Mouse (Mus musculus) brown adipose tissue, adult 24 weeks (tissue): Measurements from ENCODE around the gene Sp3. TPM values are rescaled to one million over a fixed set of nuclear protein-coding genes. Genes with fewer than 3 reads are reported as not detected.
"Not testable (repeated sequence)": the region's sequence is repeated elsewhere in the genome, so short reads cannot be mapped to it uniquely, and the experiment has no call there.

Experiments
- H3K27ac ChIP-seq: fragments of 200-500 bp; replicated peaks from 2 replicates; pipeline ENCODE4 v1.5.1; 2012; ENCODE audit warnings: low read depth, mild to moderate bottlenecking, low read length
- H3K4me1 ChIP-seq: fragments of 200-500 bp; 2 replicates; pipeline ENCODE4 v1.6.1; 2012; ENCODE audit warnings: low read length, mixed read lengths; ENCODE audit not compliant: control insufficient read depth, insufficient read depth, insufficient read length
- H3K4me3 ChIP-seq: fragments of 200-500 bp; 2 replicates; pipeline ENCODE4 v1.5.1; 2012; ENCODE audit warnings: low read depth, mild to moderate bottlenecking, low read length, moderate library complexity; ENCODE audit not compliant: insufficient read depth
- polyA plus RNA-seq: library from polyadenylated mRNA; stranded (reverse); fragments of >200 nt; gene quantifications from 2 replicates; pipeline ENCODE4 v1.2.4, GENCODE M21; 2012; ENCODE audit not compliant: missing spikeins, insufficient read depth, insufficient read length

The Sp3 gene
- polyA plus RNA-seq, 1 experiment, result 42.7 TPM

DNA sequence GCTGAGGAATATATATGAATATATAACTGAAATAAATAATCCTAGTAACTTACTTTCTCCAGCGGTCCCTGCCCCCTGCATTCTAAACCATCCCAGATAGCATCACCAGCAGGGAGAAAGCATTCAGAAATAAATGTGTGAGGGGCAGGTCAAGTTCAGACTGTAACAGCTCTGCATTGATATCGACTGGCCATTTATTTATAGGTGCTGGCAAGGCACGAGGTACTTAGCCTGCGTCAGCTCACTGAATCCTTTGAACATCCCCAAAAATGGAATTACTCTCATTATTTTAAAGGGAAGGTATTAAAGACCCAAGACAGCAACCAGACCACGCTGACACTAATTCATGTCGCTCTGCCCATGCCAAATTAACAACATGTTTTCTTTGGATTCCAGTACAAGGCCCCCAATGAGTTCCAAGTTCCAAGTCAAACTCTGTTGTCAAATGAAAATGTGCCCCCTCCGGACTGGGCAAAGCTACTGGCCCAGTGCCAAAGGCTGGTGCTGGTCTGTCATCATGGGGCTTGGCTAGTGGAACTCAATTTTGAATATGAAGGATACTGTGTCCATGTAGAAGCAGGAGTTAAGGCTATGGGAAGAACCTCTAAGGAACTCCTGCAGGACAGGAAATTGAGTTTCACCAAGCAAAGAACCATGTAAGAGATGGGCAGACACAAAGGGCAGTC lies 64.9 kb downstream of the Sp3 start:
- no peak overlapping the region for H3K4me3 ChIP-seq
- no peak overlapping the region for H3K27ac ChIP-seq
- H3K4me1 ChIP-seq, result no peaks in the 10 kb centered on the region

DNA sequence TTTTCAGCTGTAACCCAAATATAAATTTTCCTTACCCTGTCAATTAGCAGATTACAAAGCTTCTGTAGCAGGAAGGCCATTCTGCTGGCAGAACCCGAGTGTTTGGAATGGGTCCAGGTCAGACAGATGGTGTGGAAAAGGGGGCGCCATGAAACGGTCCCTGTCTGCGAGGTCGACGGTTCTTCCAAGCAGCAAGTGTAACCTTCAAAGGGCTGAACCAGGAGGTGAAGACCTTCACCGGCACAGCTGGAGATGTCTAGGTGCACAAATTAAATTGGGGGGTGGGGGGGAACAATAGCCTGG lies 66.8 kb downstream of the Sp3 start:
- Histone ChIP-seq H3K4me1 (no peaks in the 10 kb centered on the region), H3K4me3 (no peak overlapping the region), H3K27ac (no peak overlapping the region)

DNA sequence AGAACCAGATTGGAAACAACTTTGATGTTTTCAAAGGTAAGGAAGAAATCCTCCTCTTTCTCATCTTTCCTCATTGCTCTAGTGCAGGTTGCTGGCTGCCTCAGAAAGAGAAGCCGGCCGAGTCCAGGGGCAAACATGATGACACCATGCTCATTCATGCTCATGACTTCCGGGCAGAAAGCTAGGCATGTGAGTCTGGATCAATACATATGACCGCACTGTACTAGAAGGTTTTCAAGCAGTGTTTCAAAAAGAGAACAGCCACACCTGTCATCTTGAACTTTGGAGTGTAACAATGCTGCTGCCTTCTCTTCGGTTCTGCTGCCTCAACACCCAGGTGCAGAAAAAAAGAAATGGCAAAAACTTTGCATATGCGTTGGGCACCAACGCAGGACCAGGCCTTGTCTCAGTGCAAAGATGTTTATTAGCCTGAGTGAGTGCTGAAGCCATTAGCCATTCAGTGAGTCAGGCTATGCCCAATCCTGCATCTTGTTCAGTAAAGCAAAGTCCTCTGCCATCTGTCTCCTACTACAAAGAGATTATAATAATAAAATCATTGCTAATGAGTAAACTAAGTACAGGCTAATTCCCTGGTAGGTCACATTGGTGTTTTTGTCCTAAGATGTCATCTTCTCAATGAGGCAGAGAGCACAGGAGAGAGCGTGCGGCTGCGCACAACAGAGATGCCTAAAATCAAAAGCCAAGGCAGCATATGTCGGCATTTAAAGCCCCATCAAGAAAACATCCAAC lies 67.4 kb downstream of the Sp3 start:
- no peak overlapping the region for H3K4me3 ChIP-seq
- H3K4me1 ChIP-seq, result no peaks in the 10 kb centered on the region
- no peak overlapping the region for H3K27ac ChIP-seq

DNA sequence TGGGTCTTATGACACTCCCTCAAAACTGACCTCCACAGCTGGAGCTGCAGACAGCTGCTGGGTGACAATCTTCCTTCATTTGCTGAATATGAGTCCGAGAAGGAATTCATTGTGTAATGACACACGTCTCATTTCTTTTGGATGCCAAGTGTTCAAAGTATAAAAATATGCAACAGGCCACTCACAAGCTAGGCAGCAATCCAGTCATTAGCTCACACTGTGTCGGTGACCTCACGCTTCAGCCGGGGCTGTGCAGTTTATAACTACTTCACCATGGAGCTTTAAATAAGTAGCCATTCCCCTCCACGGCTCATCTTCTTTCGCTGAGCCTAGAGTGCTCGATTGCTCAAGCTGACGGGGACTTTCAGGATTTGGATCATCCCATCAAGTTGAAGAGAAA lies 68.7 kb downstream of the Sp3 start:
- Histone ChIP-seq H3K4me3 (no peak overlapping the region), H3K27ac (no peak overlapping the region; the same call in 1 of the 2 replicates), H3K4me1 (no peaks in the 10 kb centered on the region)

DNA sequence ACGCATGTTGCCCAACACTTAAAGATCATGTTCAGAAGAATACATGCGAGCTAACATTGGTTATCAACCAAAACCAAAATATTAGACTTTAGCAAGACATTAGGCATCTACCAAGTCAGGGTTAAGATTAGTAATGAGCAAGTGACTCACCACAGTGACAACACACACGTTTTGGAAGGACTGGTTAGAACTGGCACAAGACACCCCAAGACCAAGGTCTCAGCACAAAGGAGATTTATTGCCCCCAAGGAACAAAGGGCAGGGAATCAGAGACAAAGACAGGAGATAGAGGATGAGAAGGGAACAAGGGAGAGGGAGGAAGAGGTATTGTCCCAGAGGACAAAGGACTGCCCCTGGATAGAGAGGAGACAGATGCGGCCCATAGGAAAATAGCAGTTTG lies 71.2 kb downstream of the Sp3 start:
- Histone ChIP-seq H3K4me3 (no peak overlapping the region), H3K4me1 (no peaks in the 10 kb centered on the region), H3K27ac (no peak overlapping the region)

DNA sequence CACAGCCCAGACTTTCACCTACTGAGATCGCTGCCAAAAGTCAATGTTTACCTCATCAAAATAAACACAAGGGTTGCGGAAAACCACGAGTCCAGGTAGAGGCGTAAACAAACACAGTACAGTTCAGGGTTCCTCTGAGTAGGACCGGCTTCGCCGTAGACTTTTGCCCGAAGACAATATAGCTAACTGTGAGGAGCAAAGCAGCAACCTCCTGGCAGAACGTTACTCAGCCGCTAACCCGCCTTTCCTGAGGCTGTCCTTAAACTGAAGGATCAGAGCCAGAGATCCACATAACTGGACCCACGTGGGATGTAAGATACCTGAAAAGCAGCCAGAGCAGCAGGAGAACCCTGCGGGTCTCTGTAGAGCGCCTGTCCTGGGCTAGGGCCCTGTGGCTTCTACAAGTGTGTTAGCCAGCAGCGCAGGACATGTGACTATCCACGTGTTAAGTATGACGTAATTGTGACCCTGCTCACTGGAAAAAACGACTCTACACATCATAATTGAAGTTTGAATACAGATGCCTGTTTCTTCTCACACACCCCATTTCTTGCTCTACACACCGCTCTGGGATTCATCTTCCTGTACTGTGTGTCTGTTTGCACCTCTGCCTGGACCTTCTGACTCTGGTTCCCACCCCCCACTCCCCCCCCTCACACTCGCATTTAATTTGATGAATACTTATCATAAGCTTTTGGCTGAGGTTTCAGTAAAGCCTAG lies 71.9 kb downstream of the Sp3 start:
- peak overlapping the region; percentile 36 for H3K4me3 ChIP-seq
- H3K27ac ChIP-seq, result peak overlapping the region; percentile 93
- no peaks in the 10 kb centered on the region for H3K4me1 ChIP-seq

DNA sequence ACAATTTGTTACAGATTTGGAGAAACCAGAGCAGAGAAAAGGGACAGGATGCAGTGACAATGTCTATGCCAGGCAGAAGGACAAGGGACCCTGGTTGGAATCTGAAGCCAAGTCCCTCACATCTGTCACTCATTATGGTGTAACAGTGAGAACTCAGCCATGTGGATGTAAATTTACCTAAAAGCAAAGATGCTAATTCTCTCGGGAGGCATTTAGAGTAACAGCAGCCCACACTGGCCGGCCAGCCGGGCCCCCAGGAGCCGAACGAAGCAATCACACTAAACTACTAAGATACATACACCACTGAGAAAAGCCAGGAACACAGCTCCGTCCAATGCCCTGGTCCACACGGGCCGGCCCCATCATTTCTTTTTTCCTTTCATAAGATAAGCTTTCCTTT lies 73.5 kb downstream of the Sp3 start:
- Histone ChIP-seq H3K4me3 (no peak overlapping the region), H3K27ac (no peak overlapping the region), H3K4me1 (no peaks in the 10 kb centered on the region)

DNA sequence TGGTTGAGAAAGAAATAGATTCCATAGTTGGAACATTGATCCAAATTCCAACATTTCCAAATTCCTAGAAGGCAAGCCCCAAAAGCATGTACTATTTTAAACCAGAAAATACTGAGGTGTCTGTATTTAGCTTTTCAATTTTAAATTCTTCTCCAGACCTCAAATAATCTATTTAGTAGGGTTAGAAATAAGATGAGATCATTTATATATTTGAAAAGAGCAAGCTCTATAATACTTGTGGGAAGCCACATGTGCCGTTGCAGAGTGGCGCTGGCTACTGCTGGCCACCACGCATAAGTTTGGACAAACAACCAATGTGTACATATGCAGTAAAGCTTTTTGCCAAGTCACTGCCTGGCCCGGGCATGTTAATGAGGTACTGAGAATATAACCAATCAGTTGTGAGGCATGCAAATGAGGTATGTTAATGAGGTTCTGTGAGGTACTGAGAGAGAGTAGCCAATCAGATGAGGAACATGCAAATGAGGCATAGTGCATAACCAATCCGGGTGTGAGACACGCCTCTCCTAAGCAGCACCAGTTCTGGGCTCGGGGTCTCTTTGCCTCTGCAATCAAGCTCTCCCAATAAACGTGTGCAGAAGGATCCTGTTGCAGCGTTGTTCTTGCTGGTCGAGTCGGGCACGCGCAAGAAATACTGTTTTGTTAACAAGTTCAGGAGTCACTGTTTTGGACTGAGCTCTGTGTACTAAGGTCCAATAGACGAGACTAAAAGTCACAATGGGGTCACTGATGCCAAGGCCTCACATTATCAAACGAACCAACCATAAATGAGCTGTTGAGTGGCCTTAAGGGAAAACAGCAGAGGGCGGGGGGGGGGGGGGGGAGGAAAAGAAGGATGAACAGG lies 77.2 kb downstream of the Sp3 start:
- H3K4me3 ChIP-seq, H3K4me1 ChIP-seq, H3K27ac ChIP-seq: not testable (repeated sequence)

DNA sequence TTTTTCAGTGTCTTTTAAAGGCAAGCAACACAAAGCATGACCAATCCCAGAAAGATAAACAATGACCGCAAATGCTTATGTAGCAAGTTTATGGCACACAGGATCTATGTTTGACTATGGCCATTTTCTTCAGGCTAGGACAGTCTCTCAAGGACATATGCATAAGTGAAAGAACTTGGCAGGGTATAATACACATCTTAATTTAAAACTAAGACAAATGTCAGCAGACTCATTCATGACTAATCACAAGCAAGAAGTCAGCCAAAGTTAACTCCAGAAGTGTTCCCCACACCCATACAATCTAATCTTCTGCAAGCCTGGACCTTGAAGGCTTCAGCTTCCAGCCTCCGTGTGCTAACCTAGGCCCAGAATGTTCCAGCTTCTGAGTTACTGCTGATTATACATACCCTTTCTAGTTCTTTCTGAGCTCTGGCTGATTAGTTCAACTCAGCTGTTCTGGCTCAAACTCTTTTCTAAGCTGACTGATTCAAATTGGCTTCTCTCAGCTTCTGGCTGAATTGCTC lies 81.4 kb downstream of the Sp3 start:
- no peaks in the 10 kb centered on the region for H3K4me1 ChIP-seq
- no peak overlapping the region for H3K4me3 ChIP-seq
- H3K27ac ChIP-seq, result no peak overlapping the region

DNA sequence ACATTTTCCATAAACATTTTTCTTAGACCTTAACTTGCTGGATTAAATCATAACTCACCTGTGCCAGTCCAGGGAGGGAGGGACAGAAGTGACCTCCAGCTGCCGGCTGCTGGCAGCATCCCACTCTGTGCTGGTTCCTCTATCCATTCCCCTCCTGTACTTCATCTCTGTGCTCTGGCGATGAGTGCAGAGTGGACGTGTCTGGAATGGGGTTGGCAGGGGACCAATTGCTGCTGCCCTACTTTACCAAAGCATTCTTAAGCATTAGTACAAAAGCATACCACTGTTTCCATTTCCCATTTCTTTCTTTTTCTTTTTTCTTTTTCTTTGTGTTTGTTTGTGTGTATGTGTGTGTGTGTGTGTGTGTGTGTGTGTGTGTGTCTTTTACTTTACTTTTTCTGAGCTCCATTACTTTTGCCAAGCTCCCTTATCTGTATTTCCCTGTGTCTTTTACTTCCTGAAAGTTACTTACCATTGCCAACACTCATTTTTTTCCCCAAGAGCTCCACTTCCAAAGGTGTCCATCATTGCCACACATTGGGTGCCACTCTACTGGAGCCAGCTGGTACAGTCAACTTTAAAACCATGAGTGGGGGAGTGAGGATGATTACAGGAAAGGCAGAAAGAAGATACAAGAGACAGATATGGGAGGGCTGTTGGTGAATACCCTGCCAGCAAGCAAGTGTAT lies 82.0 kb downstream of the Sp3 start:
- Histone ChIP-seq H3K4me3 (no peak overlapping the region), H3K27ac (no peak overlapping the region), H3K4me1 (no peaks in the 10 kb centered on the region)

DNA sequence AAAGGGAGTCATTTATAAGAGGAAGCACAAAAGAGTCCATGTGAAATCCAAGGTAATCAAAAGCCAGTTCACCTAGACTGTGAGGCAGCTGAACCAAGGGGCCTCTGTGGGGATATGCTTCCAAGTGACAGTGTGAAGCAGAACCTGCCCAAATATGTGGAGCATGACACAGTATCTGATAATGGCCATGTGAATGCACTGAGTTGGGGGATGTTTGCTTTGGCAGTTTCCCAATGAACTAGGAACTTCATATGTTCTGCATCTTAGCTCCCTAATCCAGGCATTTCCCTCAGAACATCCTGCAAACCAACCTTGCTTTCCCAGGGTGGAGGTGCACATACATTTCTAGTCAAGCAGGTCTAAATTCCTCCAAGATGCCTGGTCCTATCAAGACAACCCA lies 90.4 kb downstream of the Sp3 start:
- Histone ChIP-seq H3K27ac (no peak overlapping the region), H3K4me1 (no peaks in the 10 kb centered on the region), H3K4me3 (no peak overlapping the region)

Other genes with a start within 250 kb of the Sp3 start
- gene Gm11084, start 6.3 kb upstream of the Sp3 start, polyA plus RNA-seq, result not detected in 2 replicates
- 68.3 and 79.2 TPM in 2 replicates for gene Ola1, start 238.5 kb upstream of the Sp3 start, polyA plus RNA-seq